Mouse (Mus musculus): Measurements from ENCODE around the gene Fras1.

GRCm38 (mm10) chr5:96394947-96395346 is 21.2 kb downstream of the Fras1 start:
- TF ChIP-seq POLR2A (IDR thresholded peaks at IDR 0.05; ENCODE audit: extremely low read depth, insufficient read depth, low read length) (no peak), CTCF (IDR thresholded peaks at IDR 0.05; ENCODE audit: low read depth, low read length) (no peak)
